Mouse (Mus musculus): ENCODE data around the gene Afap1l2.

Afap1l2 gene

DNA sequence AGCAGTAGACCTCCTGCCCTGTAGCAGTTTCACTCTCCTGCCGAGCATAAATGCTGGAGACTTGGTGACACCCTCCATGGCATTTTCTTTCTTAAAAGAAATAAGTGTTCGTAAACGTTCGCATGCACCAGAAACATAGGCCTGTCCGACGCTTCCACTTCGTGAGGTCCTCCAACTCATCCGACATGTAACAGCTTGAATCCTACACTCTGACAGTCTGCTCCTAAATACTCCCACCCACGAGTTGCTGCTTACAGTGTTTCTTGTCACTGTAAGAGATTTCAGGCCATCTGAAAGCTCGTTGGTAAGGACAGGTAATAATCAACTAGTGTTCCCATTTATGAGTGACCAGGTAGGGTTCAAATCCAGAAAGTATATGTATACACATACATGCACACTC lies 120.1 kb downstream of the Afap1l2 start:
- peak; percentile 81 for ATAC-seq (ENCODE audit: low TSS enrichment)

- no peak for ATAC-seq (ENCODE audit: low TSS enrichment)
These were observed 130.7 kb downstream of the Afap1l2 start for GRCm38 (mm10) chr19:56877364-56877763.

GRCm38 (mm10) chr19:56874601-56875315 lies 133.3 kb downstream of the Afap1l2 start:
- ATAC-seq (ENCODE audit: low TSS enrichment), result no peak

- ATAC-seq (ENCODE audit: low TSS enrichment), result no peak; the same call in 1 of the 2 replicates
These were observed 134.0 kb downstream of the Afap1l2 start, which contains the start of gene Vwa2 for GRCm38 (mm10) chr19:56873816-56874600. Gene Vwa2, plus strand, starts transcription at chr19:56874249.

- no peak for ATAC-seq (ENCODE audit: low TSS enrichment)
These were observed 140.3 kb downstream of the Afap1l2 start for GRCm38 (mm10) chr19:56867701-56868100.

Measured in frontal cortex, adult (tissue).